Mouse (Mus musculus) heart, postnatal 0 days (tissue): ENCODE measurements around the gene Tgfb2.

ENCODE experiments used
- CTCF ChIP-seq: IDR thresholded peaks from 2 replicates; pipeline ENCODE4 v1.5.1; 2016; ENCODE audit warnings: antibody characterized with exemption, control low read depth, low read depth
- EP300 ChIP-seq: IDR thresholded peaks from 2 replicates; pipeline ENCODE4 v1.6.1; 2016; ENCODE audit warnings: antibody characterized with exemption, low read depth

- TF ChIP-seq CTCF: no peak
- TF ChIP-seq EP300: no peak
Measured at GRCm38 (mm10) chr1:186722299-186722698, 16.5 kb upstream of the Tgfb2 start.
